Mouse (Mus musculus) heart, postnatal 10 days (tissue): Measurements from ENCODE around the gene Aldh1l1. TPM values are rescaled to one million over a fixed set of nuclear protein-coding genes. Genes with fewer than 3 reads are reported as not detected.
"Not testable (repeated sequence)": the region's sequence is repeated elsewhere in the genome, so short reads cannot be mapped to it uniquely, and the experiment has no call there.

Experiments
- DNase-seq, 2 experiments: peaks; one replicate each; pipeline ENCODE4 v3.0.0; 2021
- intact Hi-C: fragments of 180-260 bp; cut with DNase I; formaldehyde crosslinking; loops from one replicate; pipeline ENCODE4 v1.15.1; 2025
- total RNA-seq, 2 experiments: library from RNA; stranded (reverse); gene quantifications; 2 replicates each; pipeline ENCODE4 v1.2.3; 2021

Aldh1l1 gene
- total RNA-seq, 2 experiments from 2014 or later, result 1.0 to 2.2 TPM

DNA sequence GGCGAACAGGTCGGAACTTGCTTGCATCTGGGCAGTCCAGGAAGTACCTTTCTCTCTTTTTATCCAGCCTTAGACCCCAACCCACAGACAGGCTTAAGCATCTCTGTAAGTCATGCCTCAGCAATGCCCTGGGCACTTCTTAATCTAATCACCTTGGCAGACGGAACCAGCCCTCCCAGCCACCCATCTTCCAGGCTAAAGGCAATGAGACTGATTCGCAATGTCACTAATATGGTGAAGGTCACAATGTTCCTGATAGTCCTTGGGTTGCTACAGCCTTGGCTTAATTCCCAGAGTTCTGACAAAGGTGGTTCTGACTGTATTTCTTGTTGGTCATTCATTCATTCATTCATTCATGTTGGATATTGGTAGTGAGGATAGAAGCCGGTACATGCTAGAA, 124.0 kb downstream of the Aldh1l1 start:
- no peak for DNase-seq
- intact Hi-C loops, result no loop called here

DNA sequence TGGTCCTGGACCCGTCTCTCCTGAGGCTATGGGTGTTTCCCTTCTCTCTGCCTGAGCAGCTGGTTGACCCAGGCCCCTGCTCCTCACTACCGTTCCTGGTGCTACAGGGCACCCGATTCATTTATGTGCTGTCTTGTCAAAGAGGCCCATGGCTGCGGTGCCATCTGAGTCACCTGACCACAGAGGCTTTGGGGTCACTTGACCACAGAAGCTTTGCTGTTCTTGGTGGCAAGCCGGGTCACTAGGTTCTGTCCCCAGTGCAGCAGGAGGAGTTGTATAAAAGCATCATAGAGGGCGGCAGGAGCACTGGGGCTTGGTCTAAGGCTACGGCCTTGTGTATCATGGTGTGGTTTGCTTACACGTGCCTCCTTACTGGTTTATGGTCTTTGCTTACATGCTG, 127.0 kb downstream of the Aldh1l1 start:
- DNase-seq, result no peak
- intact Hi-C loops, result no loop called here

DNA sequence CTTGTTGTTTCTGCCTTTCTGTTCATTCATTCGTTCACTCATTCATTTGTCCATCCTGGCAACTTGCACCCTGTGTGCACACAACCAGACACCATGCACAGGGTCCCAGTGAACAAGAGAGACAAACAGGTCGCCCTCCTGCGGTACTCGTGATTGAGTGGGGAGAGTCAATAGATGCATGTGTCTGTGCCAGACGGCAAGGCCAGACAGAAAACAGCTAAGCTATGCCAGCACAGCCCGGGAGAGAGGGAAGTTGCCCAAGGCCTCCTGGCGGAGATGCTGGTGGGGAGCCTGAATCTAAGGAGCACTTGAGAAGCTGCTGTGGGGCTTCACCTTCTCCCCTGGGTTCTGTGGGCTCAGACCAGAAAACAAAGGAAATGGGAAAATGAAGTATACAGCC, 129.1 kb downstream of the Aldh1l1 start:
- intact Hi-C loops, result no loop called here
- DNase-seq, result peak; percentile 28 to 51

DNA sequence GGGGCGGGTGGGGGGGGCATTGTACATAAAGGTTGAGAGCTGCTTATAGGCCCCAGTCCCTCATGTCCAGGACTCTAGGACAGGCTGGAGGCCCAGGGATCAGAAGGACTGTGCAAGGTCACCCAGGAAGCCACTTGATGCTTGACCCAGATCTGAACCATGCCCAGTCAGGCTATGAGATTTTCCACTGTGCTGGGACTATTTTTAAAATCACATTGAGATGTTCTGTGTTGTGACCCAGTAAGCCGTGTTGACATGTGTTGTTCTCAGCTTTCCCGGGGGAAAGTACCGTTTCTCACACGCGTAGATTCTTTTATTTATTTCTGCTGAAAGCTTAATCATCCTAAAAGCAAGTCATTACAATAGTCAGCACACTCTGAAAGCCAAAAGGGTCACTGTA, 129.8 kb downstream of the Aldh1l1 start:
- DNase-seq, result peak; percentile 67 to 76
- intact Hi-C loops, result no loop called here

DNA sequence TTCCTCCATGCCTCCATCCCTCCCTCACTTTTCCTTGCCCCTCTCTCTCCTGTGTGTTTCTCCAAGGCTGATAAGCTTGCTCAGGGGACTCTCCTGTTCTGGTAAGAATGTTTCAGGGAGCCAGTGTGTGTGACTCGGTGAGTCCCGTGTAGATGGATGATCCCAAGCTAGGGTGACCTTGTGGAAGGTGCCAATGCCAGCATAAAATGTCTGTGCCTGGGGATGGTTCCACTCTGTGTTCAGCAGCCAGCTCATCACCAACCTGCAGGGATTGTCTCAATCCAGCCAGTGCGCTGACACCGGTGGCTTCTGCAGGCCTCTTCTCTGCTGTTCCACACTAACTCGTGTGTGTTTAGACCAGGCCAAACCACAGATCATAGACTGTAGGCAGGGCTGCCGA, 130.3 kb downstream of the Aldh1l1 start:
- peak in 1 of 2 experiments; percentile 34 for DNase-seq
- intact Hi-C loops, result no loop called here

DNA sequence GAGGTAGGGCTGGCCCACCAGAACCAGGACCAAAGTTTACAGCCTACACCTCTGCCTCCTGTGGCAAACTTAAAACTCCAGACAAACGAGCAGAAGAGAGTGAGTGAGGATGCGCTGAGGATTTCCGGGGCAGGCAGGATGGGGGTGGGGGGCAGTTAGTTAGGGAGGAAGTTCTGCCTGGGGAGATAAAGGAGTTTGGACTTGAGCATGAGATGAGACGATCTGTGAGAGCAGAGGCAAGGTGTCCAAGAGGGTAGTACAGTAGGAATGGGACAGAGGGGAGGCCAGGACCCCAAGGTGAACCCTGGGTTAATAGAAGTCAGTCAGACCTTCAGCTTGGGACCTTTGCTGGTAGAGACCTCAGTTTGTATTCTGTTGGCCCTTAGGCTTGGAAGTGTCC, 132.0 kb downstream of the Aldh1l1 start:
- intact Hi-C loops, result no loop called here
- no peak for DNase-seq

DNA sequence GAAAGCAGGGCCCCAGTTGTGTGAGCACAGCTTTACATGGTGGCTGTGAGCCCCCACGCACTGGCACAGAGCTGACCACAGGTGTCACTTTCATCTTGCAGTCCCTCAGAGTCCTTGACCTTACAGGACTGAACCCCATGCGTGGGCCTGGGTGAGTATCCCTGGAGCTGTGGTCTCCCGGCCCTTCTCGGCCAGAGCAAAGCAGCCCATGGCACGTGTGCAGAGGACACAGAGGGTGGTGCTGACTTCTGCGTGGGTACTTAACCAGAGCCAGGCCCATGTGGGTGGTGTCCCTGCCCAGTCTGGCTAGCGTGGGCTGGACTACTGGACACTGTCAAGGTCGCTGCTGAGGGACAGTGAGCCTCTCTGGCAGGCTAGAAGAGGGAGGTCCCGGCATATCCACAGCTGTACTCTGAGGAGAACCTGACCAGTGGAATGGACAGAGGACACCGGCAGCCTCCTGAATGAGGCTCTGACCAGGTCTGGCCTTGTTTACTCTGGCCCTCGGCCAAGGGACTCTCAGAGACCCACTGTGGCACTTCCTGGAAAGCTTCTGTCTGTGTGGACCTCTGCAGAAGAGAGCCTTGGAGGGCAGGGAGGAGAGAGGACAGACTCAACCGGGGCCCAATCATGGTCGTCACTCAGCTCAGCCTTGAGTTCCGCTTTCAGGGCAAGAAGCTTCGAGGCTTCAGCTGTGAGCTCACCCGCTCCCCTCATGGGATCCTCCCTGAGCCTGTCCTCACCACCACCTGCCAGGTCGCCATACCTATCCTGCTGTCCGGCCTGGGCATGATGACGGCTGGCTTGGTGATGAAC, 132.8 kb downstream of the Aldh1l1 start:
- peak; percentile 57 to 59 for DNase-seq
- intact Hi-C loops, result no loop called here

DNA sequence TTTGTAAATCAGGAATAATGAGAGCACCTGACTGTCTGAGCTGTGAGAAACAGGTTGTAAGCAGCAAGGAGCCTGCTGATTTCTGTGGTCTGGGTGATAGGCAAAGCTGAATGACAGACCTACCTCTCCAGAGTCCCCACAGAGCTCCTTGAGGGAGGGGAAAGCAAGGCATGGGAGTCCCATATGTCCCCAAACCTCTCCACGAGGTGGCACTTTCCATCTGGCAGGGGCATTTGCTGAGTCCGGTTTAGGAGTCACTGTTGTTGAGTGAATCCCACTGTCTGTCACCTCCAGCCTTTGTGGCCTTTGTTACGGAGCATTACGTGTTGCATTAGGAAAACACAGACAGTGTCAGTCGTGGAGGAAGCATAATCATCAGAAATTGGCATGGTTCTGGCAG, 133.7 kb downstream of the Aldh1l1 start:
- intact Hi-C loops, result no loop called here
- no peak for DNase-seq

DNA sequence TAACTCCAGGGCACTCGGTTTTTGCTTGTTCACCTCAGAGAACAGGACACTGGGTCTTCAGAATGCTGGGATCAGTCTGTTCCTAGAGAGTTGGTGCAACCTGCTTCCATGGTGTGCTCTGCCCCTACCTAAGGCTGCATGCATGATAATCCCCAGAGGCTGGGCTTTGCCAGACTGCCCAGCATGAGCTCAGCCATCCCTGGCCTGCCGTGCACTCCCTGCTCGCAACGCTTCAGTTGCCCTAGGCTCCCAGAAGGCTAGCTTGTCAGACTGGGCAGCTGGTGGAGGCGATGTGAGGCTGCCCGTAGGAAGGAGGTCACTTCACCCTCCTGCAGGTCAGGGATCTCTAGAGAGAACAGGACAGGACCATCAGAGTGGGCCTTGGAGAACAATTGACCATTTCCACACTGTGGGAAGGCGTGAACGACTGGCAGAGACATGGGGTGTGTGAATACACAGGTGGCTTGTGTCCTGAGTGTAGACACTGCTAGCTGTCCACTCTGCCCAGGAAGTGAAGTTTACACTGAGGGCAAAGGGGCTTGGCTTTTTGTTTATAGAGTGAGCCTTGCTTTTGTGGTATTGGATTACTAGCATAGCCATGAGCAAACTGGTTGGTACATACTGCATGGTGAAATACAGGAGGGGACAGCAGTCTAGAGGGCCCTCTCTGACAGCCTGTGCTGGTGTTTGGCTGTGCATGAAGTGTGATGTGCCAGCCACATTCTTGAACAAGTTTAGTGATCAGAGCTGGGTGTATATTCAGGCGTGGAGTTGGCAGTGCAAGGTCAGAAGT, 134.8 kb downstream of the Aldh1l1 start:
- peak in 1 of 2 experiments; percentile 52 for DNase-seq
- intact Hi-C loops, result no loop called here

DNA sequence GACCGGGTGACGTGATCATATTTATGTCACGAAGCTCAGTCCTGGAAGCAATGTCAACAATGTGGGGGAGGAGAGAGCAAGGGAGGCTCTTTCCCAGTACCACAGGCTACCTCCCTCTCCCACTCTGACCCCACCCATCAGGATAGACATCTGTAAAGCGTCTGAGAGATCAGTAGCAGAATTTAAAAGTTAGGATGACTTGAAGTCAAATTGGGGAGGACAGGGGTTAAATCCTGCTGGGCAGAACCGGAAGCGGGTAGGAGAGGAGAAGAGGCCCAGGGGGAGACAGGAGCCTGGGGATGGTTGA, 135.3 kb downstream of the Aldh1l1 start:
- DNase-seq, result no peak
- intact Hi-C loops, result no loop called here

DNA sequence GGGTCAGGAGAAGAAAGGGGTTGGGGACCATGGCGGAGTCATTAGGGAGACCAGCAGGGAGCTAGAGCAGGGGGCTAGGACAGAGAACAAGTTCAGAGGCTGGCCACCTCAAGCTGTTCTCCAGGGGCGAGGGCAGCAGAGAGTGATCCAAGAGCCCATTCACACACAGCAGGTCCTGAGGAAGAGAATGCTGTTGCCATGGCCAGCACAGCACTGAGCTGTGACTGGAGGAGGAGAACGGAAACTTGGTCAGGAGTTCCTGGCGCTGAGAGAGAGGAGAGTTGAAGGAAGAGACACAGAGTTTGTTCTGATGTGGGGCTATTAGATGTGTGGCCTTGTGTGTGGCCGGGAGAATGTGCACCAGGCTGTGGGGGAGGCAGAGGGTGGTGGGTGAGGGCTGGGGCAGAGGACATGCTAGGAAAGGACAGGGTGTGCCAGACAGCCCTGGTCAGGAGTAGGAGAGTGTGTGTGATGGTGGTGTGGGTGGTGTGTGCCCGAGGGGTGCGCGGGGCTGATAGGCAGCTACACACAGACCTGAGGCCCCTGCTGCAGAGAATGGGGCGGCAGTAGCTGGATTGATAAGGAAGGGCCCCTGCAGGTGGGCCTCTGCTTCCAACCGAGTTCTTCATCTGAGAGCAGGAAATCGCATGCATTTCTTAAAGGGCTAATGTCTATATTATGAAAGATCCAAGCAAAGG, 136.7 kb downstream of the Aldh1l1 start:
- intact Hi-C loops, result no loop called here
- no peak for DNase-seq

DNA sequence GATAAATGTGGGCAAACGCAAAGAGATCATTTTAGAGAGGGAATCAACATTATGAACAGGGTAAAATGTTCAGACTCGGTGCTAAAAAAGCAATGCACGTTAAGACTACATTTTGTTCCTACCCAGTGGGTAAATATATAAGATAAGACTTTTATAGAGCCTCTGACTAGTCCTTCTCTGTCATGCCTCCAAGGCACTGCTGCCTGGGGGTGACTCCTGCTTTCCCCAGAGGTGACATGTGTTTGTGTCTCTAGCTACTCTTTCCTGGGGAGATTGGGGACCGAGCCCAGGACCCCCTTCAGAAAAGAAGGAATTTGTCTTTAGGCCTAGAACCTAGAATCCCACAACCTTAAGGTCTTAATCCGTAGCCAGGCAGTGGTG, 137.2 kb downstream of the Aldh1l1 start:
- intact Hi-C loops, result no loop called here

DNA sequence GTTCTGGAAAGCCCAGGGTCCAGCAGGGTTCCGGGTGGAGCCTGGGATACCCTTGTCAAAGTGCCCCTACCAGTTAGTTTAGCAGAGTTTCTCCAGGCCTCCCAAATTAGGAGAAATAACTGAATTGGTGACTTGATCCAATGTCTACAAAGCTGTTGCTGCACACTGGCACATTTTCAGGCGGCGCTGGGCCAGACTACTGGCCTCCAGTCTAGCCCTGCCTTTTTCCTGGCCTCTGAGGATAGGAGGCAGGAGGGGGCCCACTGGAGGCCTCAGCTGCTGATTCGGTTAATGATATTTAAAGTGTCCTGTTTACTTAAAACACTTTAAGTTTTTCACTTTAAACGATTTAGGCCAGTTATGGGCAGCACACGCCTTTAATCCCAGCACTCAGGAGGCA, 138.0 kb downstream of the Aldh1l1 start:
- intact Hi-C loops, result no loop called here
- DNase-seq, result peak; percentile 65 to 74

More for the DNA sequence above, 137.2 kb downstream of the Aldh1l1 start:
- no peak for DNase-seq

DNA sequence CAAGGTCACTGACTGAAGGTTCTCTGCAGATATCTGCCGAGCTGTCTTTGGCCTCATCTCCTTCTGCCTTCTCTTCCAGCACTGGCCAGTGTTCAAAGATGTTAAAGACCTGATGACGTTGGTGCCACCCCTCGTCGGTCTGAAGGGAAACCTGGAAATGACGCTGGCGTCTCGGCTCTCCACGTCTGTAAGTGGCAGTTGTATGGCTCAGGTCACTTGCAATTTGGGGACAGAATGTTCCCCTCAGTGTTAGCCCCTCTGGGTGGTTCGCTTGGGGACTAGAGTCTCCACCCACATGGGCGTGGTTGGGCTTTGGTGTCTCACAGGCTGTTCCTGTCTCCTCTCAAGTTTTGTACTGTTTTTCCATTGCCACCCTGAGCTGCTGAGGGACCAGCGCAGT, 138.5 kb downstream of the Aldh1l1 start:
- intact Hi-C loops, result no loop called here
- DNase-seq, result no peak

DNA sequence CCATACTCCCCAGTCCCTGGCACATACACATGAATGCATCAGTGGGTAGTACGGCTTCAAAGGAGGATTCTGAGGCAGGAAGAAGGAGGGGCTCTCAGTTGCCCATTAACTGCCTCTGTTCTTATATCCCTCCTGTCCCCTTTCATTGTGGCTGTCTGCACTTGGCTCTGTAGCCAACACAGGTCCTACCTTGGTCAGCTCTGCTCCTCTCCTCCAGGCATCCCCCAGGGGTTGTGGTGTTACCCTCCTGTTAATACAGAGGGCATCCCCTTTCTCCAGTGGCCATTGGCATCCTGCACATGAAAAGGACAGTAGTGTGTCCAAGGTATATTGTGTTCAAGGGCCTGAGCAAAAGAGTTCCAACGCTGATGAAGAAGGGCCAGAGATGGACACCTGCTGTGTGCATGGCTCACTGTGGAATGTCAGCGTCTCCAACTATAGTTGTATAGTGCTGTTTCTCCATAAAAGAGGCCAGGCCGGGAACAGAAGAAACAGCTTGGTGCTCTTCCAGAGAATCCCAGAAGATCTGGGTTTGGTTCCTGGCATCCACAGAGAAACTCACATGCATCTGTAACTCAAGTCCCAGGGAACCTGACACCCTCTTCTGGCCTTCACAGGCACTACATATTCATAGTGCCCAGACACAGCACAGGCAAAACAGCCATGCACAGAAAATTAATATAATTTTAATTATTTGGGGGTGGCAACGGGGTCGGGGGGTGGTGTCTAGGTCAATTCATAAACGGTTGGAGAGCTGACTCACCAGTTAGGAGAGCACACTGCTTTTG, 139.2 kb downstream of the Aldh1l1 start:
- intact Hi-C loops, result no loop called here
- no peak for DNase-seq

DNA sequence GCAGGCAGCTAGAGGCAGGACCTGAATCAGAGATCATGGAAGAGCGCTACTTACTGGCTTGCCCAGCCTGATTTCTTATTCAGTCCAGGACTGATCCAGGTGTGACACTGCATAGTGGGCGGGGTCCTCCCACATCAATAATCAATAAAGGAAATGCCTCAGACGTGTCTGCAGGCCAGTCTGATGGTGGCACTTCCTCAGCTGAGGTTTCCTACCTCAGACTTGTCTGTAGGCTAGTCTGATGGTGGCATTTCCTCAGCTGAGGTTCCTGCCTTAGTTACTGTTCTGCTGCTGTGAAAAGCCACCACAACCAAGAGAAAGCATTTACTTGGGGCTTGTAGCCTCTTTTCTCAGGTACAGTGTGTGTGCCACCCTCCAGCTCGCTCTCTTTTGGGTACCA, 141.3 kb downstream of the Aldh1l1 start:
- no peak for DNase-seq
- intact Hi-C loops, result no loop called here

DNA sequence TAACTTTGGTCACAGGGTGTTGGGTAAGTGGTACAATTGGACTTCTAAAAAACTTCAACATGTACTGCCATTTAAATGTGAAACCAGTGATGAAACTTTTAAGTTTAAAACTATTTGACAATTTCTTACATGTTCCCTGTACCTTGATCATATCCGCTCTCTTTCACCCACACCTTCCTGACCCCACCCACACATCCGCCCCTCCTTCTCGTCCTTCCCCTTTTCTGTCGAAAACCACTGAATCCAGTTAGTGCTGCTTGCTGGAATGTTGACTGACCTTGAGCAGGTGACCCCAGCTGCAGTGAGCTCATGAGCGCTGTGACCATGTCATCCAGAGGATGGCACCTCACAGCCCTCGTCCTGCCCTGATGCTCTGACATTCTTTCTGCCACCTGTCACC, 143.3 kb downstream of the Aldh1l1 start:
- DNase-seq, result no peak
- intact Hi-C loops, result no loop called here

DNA sequence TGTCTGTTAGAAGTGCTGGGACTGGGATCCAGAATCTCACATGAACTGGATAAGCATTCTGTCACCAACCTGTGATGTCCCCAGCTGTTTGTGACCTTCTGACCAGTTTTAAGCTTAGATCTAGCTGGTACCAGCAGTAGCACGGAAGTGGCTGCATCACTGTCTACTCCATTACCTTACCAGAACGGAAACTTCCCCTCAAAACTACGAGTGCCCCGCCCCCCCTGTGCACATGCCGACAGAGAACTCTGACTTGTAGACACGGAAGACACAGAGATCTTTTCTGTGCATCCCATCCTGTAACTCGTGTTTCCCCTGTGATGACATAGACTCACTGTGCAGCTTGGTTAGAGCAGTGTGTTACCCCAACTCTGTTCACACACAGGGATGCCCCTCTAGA, 144.2 kb downstream of the Aldh1l1 start:
- intact Hi-C loops, result no loop called here
- DNase-seq, result no peak

DNA sequence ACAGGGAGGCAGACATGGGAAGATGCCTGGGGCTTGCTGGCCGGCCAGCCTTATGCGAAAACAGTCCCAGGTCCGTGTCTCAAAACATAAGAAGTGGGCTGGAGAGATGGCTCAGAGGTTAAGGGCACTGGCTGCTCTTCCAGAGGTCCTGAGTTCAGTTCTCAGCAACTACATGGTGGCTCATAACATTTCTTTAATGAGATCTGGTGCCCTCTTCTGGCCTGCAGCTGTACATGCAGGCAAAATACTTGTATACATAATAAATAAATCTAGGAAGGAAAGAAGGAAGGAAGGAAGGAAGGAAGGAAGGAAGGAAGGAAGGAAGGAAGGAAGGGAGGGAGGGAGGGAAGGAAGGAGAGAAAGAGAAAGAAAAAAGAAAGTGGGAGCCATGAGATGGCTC, 146.3 kb downstream of the Aldh1l1 start:
- intact Hi-C loops, DNase-seq: not testable (repeated sequence)

DNA sequence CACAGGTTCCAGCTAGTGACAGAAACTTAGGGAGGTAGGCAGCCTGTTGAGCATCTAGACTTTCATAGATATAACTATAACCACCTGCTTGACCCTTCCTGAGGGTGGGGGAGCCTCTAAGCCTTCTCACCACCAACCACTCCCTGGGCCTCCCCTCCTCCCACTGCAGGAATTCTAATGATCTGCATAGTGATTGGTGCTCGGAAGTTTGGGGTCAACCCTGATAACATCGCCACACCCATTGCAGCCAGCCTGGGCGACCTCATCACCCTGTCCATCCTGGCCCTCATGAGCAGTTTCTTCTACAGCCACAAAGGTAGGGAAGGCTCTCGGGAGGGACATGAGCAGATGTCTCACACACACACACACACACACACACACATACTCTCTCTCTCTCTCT, 148.9 kb downstream of the Aldh1l1 start:
- no peak for DNase-seq

DNA sequence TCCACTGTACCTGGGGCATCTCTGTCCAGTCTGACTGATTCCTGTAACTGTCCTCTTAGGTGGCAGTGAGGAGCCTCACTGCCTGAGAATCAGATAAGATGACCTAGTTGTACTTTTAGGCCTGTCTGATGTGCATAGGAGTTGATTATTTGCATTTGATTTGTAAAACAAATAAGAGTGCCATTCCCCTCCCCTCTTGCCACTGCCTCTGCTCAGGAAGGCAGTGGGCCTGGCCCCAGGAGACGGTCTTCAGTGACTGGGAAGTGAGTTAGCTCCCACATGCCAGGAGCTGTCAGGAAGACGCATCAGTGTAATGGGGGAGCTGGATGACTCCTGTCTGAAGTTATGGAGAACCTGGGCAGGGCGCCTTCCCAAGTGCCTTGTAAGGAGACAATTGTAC, 149.4 kb downstream of the Aldh1l1 start:
- no peak for DNase-seq
- intact Hi-C loops, result no loop called here

More for the DNA sequence above, 148.9 kb downstream of the Aldh1l1 start:
- intact Hi-C loops, result no loop called here
